Mouse (Mus musculus) thymus, postnatal 36 days (tissue): ENCODE data around the gene Ppm1h.

Experiments
- DNase-seq, 2 experiments: peaks; one replicate each; pipeline ENCODE4 v3.0.0; 2022; ENCODE audit warnings: mixed read lengths in 2 of 2

Ppm1h gene

GRCm38 (mm10) chr10:122704901-122705300 lies 26.3 kb downstream of the Ppm1h start:
- no peak for DNase-seq

GRCm38 (mm10) chr10:122705457-122705856 lies 26.9 kb downstream of the Ppm1h start:
- DNase-seq = no peak

DNA sequence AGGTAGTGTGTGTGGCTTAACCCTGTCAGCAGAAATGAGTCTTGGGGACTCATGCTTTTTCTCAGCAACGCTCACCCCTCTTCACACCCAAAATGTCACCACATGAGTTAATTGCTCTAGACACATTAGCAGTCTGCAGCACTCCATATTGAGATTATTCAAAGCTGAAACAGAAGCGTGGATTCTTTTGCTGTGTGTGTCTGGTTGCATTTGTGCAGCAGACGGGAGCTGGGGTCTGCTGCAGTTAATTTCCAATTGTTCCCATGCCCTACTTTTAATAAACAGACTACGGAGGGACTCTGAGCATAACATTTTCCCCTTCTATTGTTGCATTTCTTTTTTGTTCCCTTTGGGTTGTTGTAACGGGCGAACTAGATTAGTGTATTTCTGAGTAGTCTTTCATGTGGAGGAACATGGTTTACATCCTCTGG lies 32.8 kb downstream of the Ppm1h start:
- no peak for DNase-seq

DNA sequence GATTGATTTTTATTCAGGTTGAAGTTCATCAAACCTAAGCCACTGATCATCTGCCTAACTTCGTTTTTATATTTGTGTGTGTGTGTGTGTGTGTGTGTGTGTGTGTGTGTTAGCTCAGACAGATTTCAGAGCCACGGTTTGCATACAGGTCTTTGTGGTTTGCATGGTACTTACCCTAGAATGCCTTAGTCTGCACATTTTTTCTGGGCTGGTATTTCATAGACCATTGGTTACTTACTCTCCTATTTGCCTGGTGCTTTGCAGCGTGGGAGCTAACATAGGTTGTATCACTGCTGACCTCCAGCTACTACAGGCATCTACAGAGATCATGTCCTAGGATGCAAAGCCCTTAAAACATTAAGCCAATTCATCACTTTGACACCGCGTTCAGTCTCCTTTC lies 33.7 kb downstream of the Ppm1h start:
- no peak for DNase-seq

DNA sequence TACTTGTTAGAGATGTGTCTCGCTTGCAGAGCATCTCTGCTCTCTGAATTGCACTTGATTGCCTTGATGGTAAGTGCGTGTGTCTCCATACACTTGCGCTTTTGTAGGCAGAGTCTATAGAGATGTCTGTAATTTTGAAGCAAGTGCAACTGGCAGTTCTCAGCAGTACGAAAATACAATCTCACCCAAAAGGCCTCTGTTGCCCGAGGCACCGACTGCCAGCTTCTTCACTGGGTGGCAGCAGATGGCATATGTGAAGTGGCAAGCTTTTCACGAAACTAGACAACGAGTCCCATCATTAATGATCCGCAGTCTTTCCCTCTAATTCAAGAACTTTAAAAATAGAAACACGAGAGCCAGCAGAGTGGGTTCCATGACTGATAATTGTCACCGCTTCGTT lies 37.3 kb downstream of the Ppm1h start:
- DNase-seq = no peak

- DNase-seq = no peak
Observed at GRCm38 (mm10) chr10:122716286-122716685, 37.7 kb downstream of the Ppm1h start.

GRCm38 (mm10) chr10:122716739-122717474 lies 38.3 kb downstream of the Ppm1h start:
- DNase-seq = no peak

DNA sequence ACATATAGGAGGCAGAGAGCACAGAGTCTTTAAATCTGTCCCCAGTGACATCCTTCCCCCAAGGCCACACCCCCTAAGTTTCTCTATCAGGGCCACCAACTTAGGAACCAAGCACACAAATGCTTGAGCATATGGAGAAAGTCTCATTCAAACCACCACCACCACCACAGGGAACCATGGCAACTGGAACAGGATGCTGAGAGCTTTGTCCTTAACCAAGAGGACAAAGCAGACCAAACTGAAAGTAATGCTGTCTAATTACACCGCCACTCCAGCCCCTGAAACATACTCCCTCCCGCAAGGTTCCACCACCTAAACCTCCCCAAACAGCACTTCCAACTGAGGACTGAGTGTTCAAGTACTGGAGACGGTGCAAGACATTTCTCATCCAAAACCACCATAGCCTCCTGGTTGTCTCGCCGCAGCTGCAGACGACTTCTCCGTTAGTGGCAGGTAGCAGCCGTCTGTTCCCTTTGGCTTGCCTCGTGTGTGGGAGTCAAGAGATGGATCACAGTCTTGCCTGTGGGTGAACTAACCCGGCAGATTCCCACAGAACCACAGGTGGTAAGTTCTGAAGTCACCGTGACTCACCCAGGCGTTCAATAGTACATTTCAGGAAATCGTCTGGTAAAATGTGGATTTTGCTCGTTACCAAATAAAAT lies 39.3 kb downstream of the Ppm1h start:
- peak in 1 of 2 experiments; percentile 30 for DNase-seq

DNA sequence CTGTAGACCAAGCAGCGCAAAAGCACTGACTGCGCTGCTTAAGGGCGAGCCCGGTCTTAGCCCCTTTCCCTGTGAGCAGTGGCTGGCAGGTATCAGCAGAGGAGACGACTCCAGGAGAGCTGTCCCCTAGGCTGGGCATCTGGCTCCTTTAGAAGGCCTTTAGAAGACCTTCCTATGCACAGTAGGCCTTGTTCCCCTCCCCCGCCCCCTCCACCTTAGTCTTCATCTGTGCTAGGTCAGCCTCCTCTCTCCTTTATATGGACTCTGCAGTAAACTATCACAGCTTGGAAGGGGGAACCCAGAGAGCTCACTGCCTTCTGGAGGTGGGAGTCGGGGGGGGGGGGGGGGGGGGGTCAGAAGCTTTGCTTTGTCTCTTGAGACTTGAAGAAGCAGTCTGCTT lies 40.4 kb downstream of the Ppm1h start:
- DNase-seq = no peak

DNA sequence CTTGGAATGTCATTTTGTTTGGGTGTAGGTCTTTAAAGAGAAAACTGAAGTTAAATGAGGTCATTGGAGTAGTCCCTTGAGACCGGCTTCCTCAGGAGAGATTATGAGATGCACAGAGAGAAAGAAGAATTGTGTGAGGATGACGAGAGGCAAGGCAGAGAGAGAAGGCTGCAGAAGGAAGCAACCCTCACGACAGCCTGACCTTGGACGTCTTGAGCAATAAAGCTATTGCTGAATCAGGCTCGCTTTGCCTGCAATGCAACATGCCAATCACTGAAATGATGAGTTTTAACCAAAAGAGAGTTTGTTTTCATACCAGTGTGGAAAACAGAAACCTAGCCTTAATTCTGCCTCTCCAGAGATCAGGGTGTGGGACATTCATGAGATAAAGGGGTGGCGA lies 43.5 kb downstream of the Ppm1h start:
- DNase-seq = no peak

DNA sequence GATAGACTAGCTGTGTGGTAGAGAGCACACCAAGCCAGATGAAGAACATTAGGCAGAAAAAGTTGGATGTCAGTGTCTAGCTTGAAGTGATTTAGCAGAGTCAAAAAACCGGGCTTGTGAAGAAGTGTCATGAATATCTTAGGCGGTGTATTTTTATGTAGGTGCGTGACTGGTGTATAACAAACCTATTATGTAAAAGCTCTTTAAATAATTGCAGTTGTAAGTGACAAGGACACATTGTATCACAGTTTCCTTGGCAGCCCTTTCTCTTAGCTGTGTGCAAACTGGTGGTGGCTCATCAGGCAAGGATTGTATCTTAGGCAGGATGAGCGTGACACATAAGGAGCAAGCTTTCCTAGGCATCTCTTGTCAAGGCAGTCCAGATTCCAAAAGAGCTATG lies 46.1 kb downstream of the Ppm1h start:
- DNase-seq = no peak

DNA sequence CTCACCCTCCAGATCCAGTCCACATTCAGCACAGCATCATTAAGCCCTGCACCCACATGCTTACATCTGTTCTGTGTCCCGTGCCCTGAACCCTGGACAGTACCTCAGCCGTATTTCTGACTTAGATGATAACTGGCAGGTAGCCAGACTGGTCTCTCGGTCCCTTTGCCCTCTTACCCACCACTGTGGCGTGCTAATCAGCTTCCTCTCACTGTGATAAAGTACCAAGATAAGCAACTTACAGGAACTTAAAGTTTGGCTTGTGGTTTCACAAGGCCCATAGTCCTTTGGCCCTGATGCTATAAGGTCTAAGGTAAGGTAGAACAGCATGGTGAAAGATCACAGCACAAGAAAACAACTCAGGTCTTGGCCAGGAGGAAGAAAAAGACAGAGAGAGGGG lies 48.7 kb downstream of the Ppm1h start:
- DNase-seq = no peak

DNA sequence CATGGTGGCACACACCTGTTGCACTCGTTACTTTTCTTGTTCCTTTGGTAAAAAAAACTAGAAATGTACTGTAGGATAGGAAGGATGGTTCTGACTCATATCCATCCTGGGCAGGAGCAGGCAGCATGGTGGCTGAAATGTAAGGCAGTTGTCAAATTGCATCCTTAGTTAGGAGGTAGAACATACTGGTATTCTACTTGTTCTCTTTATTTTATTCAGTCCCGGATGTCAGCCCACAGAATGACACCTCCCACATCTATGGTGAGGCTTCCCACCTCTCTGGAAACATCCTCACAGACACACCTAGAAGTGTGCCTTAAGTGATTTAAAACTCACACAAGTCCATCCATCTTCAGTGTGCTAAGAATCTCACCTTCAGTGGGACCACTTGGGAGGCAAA lies 49.6 kb downstream of the Ppm1h start:
- DNase-seq = no peak

DNA sequence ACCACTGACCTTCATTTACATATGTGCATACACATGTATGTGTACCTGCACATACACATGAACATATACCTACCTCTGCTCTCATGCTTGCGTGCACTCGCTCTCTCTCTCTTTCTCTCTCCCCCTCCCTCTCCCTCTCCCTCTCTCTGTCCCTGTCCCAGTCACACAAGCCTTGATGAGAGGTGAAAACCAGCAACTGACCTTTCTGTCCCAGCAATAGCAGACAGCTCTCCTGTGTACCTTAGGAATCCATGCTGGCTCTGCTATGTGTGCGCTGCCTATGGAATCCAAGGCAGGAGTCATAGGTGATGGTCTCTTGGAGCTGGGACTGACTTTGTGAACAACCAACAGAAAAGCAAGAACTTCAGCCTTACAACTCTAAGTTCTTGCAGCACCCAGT lies 53.6 kb downstream of the Ppm1h start:
- DNase-seq = no peak

GRCm38 (mm10) chr10:122734521-122734920 lies 56.0 kb downstream of the Ppm1h start:
- DNase-seq = no peak

DNA sequence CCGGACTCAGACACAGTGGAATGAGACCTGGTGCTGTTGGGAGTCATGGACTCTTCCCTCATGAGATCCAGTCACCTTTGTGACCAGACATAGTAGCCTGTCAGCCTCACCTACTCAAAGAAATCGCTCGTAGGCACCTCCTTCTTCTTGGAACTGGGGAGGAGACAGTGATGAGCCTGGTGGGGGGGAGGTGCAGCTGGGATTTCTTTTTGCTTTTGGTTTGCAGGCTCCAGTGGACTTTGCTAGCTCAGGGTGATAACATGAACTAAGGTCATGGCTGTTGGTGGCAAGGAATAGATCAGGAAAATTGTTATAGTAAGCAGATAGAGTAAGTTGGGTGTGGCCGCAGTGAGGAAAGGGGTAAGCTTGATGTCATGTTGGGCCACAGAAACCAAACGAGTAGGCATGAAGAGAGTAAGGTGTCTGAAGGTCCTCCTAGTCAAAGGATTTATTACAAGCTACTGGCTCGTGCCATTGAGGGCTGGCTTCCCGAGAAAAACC lies 56.8 kb downstream of the Ppm1h start:
- DNase-seq = no peak

DNA sequence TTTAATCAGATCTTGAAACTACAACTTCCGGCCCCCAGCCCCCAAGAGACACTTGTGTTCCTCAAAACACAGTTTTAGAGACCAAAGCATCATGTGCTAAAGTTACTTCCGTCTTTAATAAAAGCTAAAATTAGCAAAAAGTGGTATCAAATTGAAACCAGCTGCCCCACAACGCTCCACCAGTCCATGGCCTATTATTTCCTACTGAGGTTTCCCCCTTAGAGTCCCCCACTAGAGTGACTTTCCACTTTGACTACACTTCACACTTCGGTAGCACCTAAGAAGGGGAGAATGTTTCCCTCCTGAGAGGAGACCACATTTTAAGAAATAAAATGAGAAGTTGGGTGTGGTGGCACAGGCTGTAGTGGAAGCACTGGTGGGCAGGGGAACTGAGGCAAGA lies 58.3 kb downstream of the Ppm1h start:
- DNase-seq = no peak

GRCm38 (mm10) chr10:122738526-122738925 lies 60.0 kb downstream of the Ppm1h start:
- no peak for DNase-seq

DNA sequence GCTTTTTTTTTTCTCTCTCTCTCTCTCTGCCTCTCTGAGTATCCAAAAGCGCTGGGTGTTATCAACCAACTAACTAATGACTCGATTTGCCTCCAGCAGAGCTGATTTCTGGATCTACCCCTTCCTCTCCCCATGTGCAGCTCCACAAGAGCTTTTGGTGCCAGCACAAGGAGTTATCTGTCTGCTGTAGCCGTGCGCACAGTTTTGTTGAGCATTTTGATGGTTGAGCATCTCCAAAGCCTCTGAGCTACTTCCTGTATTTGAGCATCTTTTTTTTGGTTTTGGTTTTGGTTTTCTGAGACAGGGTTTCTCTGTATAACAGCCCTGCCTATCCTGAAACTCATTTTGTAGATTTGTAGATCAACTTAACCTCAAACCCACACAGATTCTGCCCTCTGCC lies 60.5 kb downstream of the Ppm1h start:
- DNase-seq = peak; percentile 49 to 55

GRCm38 (mm10) chr10:122740117-122740516 lies 61.6 kb downstream of the Ppm1h start:
- no peak for DNase-seq

GRCm38 (mm10) chr10:122741191-122741590 lies 62.6 kb downstream of the Ppm1h start:
- DNase-seq = peak in 1 of 2 experiments; percentile 12

GRCm38 (mm10) chr10:122742136-122742535 lies 63.6 kb downstream of the Ppm1h start:
- no peak for DNase-seq

GRCm38 (mm10) chr10:122743361-122743760 lies 64.8 kb downstream of the Ppm1h start:
- no peak for DNase-seq

DNA sequence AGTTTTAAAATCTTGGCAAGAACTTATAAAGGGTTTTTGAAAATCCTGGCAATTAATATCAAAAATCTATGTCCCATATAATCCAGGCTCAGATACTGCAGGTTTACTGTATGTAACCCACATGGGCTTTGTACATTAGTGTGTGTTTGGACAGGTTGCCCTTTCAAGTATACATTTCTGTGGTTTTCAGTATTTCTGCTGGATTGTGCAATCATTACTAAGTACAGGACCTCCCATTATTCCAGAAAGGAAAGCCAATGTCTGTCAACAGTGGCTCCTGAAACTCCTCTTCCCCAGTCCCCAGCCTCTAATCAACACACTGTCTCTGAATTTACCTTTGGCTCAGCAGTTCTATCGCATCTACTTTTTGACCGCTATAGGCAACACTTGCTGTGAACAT lies 66.4 kb downstream of the Ppm1h start:
- DNase-seq = no peak
